7 mouse cellular contexts compared by ENCODE assay signal in the genomic region with DNA sequence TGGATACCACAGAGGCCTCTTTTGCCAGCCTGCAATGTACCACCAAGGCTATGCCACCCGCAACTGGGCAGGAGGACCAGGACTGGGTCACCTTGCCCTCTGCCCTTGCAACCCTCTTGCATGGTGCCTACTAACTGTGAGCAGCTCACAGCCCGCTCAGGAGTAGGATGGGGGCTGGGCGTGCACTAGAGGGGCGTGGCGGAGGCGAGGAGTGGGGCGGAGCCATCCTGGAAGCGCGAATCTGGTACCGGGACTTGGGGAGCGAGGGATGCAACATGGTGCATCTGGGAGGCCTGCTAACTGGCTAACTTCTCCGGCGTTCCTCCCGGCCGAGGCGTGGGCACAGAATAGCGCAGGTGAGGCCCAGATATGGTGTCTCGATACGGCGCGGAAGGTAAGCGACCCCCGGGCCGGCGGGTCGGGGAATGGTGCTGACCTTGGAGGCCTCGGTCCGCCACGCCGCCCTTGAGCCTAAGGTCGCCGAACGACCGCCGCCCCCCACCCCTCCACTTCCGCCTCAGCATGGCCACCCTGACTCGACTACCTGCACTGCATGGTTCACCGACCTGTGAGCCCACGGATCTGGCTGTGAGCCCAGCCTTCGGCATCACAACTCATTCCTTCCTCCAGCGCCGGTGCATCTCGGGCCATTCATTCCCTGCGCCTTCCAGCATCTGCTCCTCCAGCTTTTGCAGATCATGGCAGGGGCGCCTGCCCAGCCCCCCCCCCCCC. TPM values are rescaled to one million over a fixed set of nuclear protein-coding genes. Genes with fewer than 3 reads are reported as not detected.
DNase-seq lines count a peak whose midpoint lies in the region; ATAC-seq and TF ChIP-seq lines count a peak whose summit lies in the region.

No protein-coding gene starts in this region.

- H3K4me1 ChIP-seq in cortical plate, adult 2 months (ENCODE audit: control insufficient read depth, insufficient read depth, low read length), result no peaks in the 10 kb centered on the region
- no peaks in the 10 kb centered on the region for H3K4me1 ChIP-seq in kidney, adult 2 months (ENCODE audit: control insufficient read depth, insufficient read depth, low read length)
- peaks cover 5% of the 10 kb centered on the region; the same call in 1 of the 2 replicates for H3K4me1 ChIP-seq in limb, embryonic 10.5 days
- H3K4me1 ChIP-seq in midbrain, embryonic 11.5 days (ENCODE audit: control insufficient read depth, insufficient read depth, low read length), result peaks cover 5% of the 10 kb centered on the region; the same call in 1 of the 2 replicates

- peak; percentile 72 for DNase-seq in adrenal gland, postnatal 10 days
- DNase-seq in kidney, adult 2 months, result peak; percentile 50
- peak; percentile 90 for DNase-seq in limb, embryonic 10.5 days (ENCODE audit: low spot score)
- DNase-seq in midbrain, embryonic 11.5 days (ENCODE audit: low spot score, missing footprints), result peak; percentile 98
- peak; percentile 44 for DNase-seq in spleen, adult 12 weeks (ENCODE audit: low spot score)

- H3K36me3 ChIP-seq in kidney, adult 2 months (ENCODE audit: control insufficient read depth, insufficient read depth, low read length), result no peaks in the 10 kb centered on the region
- H3K36me3 ChIP-seq in limb, embryonic 10.5 days, result peaks cover 28% of the 10 kb centered on the region
- H3K36me3 ChIP-seq in midbrain, embryonic 11.5 days (ENCODE audit: control insufficient read depth, insufficient read depth, low read length), result no peaks in the 10 kb centered on the region

- TF ChIP-seq POLR2A in cortical plate, adult 2 months (IDR thresholded peaks at IDR 0.05; ENCODE audit: extremely low read depth, insufficient read depth, low read length), result no peak
- no peak for TF ChIP-seq POLR2A in kidney, adult 2 months (IDR thresholded peaks at IDR 0.05; ENCODE audit: low read depth, low read length)

- peak overlapping the region; percentile 70 for H3K9ac ChIP-seq in midbrain, embryonic 11.5 days (ENCODE audit: low read length)

- no peak for TF ChIP-seq CTCF in cortical plate, adult 2 months (IDR thresholded peaks at IDR 0.05; ENCODE audit: extremely low read depth, insufficient read depth, low read length)
- TF ChIP-seq CTCF in kidney, adult 2 months (conservative IDR thresholded peaks at IDR 0.05; ENCODE audit: insufficient read depth, insufficient read length, low read depth, low read length), result no peak

- peak; percentile 98 for ATAC-seq in granulocyte monocyte progenitor cell, adult 5-6 weeks (replicated peaks; ENCODE audit: poor library complexity, severe bottlenecking)
- ATAC-seq in midbrain, embryonic 11.5 days (ENCODE audit: low FRiP score), result peak; percentile 98

- H3K4me3 ChIP-seq in cortical plate, adult 2 months (ENCODE audit: insufficient read depth, low read length), result peak overlapping the region; percentile 78
- peak overlapping the region; percentile 48 for H3K4me3 ChIP-seq in kidney, adult 2 months (ENCODE audit: insufficient read depth, low read depth, low read length)
- H3K4me3 ChIP-seq in limb, embryonic 10.5 days, result peak overlapping the region; percentile 70
- peak overlapping the region; percentile 64 for H3K4me3 ChIP-seq in midbrain, embryonic 11.5 days (ENCODE audit: low read depth, low read length)

- H3K9me3 ChIP-seq in limb, embryonic 10.5 days (replicated peaks), result no peaks in the 10 kb centered on the region
- H3K9me3 ChIP-seq in midbrain, embryonic 11.5 days (ENCODE audit: control insufficient read depth, low read length), result no peaks in the 10 kb centered on the region

- H3K27me3 ChIP-seq in kidney, adult 2 months (replicated peaks; ENCODE audit: control insufficient read depth, insufficient read depth, low read length), result no peaks in the 10 kb centered on the region
- no peaks in the 10 kb centered on the region for H3K27me3 ChIP-seq in limb, embryonic 10.5 days (ENCODE audit: low read depth, poor library complexity, severe bottlenecking)
- no peaks in the 10 kb centered on the region for H3K27me3 ChIP-seq in midbrain, embryonic 11.5 days (ENCODE audit: control insufficient read depth, insufficient read depth, low read length)

- peak overlapping the region; percentile 75 for H3K4me2 ChIP-seq in midbrain, embryonic 11.5 days

- under 1% methylated on average over 45 of the region's 45 CpGs for WGBS in kidney, adult 2 months
- 2% methylated on average over 45 of the region's 45 CpGs for WGBS in limb, embryonic 10.5 days
- 2% methylated on average over 41 of the region's 45 CpGs for WGBS in midbrain, embryonic 11.5 days

- H3K27ac ChIP-seq in cortical plate, adult 2 months (ENCODE audit: insufficient read depth, low read length), result no peak overlapping the region
- no peak overlapping the region for H3K27ac ChIP-seq in kidney, adult 2 months (ENCODE audit: insufficient read depth, low read depth, low read length)
- H3K27ac ChIP-seq in limb, embryonic 10.5 days, result peak overlapping the region; percentile 88
- no peak overlapping the region for H3K27ac ChIP-seq in midbrain, embryonic 11.5 days (ENCODE audit: low read depth, low read length)

RNA-seq across cellular contexts. Expression of gene Gdi2, which starts 59.7 kb away (rescaled TPM):
- total RNA-seq in adrenal gland, postnatal 10 days (2021), result 100 to 1,000 TPM; 347 to 374 TPM
- 201 and 211 TPM in 2 replicates for polyA plus RNA-seq in cortical plate, adult 2 months (2012; rRNA removed)
- total RNA-seq in granulocyte monocyte progenitor cell, adult 5-6 weeks (2014; fragmentation: Nextera tagmentation), result 417 and 471 TPM in 2 replicates
- total RNA-seq in granulocyte monocyte progenitor cell, adult 5-6 weeks (2017), result 523 and 552 TPM in 2 replicates
- polyA plus RNA-seq in kidney, adult 2 months (2012; rRNA removed), result 159 and 174 TPM in 2 replicates
- 428 and 453 TPM in 2 replicates for polyA plus RNA-seq in limb, embryonic 10.5 days (2016; fragmentation: Nextera tagmentation; extraction: Ambion mirVana)
- polyA plus RNA-seq in midbrain, embryonic 11.5 days (2014; fragmentation: Nextera tagmentation; extraction: Ambion mirVana), result 520 and 553 TPM in 2 replicates

Comparison
In these comparisons a context has a peak if more than half of its experiments do, and no peak if none do; other contexts are left out.
1. DNase-seq: peak in every context shown above with its lines; median percentile 98 in midbrain, embryonic 11.5 days; 90 in limb, embryonic 10.5 days; 72 in adrenal gland, postnatal 10 days; 50 in kidney, adult 2 months; 44 in spleen, adult 12 weeks.